Mouse (Mus musculus) MEL (cell line): ENCODE data around the gene S100a4. TPM values are rescaled to one million over a fixed set of nuclear protein-coding genes. Genes with fewer than 3 reads are reported as not detected.

Experiments used
- DNase-seq: peaks from one replicate; pipeline ENCODE4 v3.0.0; 2011; ENCODE audit warnings: low read depth, low spot score
- H3K27ac ChIP-seq: 2 replicates; pipeline ENCODE4 v1.5.1; 2012; ENCODE audit warnings: low read depth, mild to moderate bottlenecking, control low read depth, low read length, moderate library complexity; ENCODE audit not compliant: control insufficient read depth
- H3K27me3 ChIP-seq, 2 experiments: fragments of 150-350 bp in 1 of 2; sonication (generic) in 1 of 2; 2 replicates each; pipeline ENCODE4 v1.6.1; 2012; ENCODE audit warnings: low read length in 2 of 2, mild to moderate bottlenecking in 2 of 2, improper control_type of control experiment in 1 of 2, moderate library complexity in 1 of 2; ENCODE audit not compliant: insufficient read depth in 2 of 2, control insufficient read depth in 1 of 2
- H3K36me3 ChIP-seq, 2 experiments: 2 replicates each; pipeline ENCODE4 v1.6.1; 2012 to 2014; ENCODE audit warnings: low read length in 2 of 2, improper control_type of control experiment in 1 of 2, inconsistent platforms in 1 of 2, mild to moderate bottlenecking in 1 of 2; ENCODE audit not compliant: insufficient read depth in 2 of 2, control insufficient read depth in 1 of 2
- H3K4me1 ChIP-seq, 2 experiments: fragments of 150-350 bp in 1 of 2; sonication (generic) in 1 of 2; 2 replicates each; pipeline ENCODE4 v1.6.1; 2012; ENCODE audit warnings: low read length in 2 of 2, improper control_type of control experiment in 1 of 2, mild to moderate bottlenecking in 1 of 2; ENCODE audit not compliant: insufficient read depth in 2 of 2, control insufficient read depth in 1 of 2
- H3K4me3 ChIP-seq, 2 experiments: fragments of 150-350 bp in 1 of 2; sonication (generic) in 1 of 2; 2 replicates each; pipeline ENCODE4 v1.5.1; 2012; ENCODE audit warnings: low read depth in 2 of 2, low read length in 2 of 2, mild to moderate bottlenecking in 2 of 2, moderate library complexity in 2 of 2, control low read depth in 1 of 2, improper control_type of control experiment in 1 of 2; ENCODE audit not compliant: control insufficient read depth in 1 of 2, insufficient read depth in 1 of 2
- H3K79me2 ChIP-seq: 2 replicates; pipeline ENCODE4 v1.6.1; 2012; ENCODE audit warnings: mild to moderate bottlenecking, low read length, moderate library complexity; ENCODE audit not compliant: control insufficient read depth, poor library complexity, insufficient read depth
- H3K9ac ChIP-seq: 2 replicates; pipeline ENCODE4 v1.6.1; 2012; ENCODE audit warnings: low read depth, mild to moderate bottlenecking, control low read depth, low read length, moderate library complexity; ENCODE audit not compliant: control insufficient read depth, poor library complexity, severe bottlenecking
- H3K9me3 ChIP-seq: fragments of 150-350 bp; sonication (generic); replicated peaks from 2 replicates; pipeline ENCODE4 v1.6.1; 2012; ENCODE audit warnings: mild to moderate bottlenecking, low read length, improper control_type of control experiment, moderate library complexity; ENCODE audit not compliant: insufficient read depth
- BHLHE40 ChIP-seq: IDR thresholded peaks from 2 replicates; pipeline ENCODE4 v1.6.1; 2012; ENCODE audit warnings: low read depth, mild to moderate bottlenecking, inconsistent platforms, low read length, improper control_type of control experiment, borderline replicate concordance
- CHD2 ChIP-seq: IDR thresholded peaks from 2 replicates; pipeline ENCODE4 v1.6.1; 2011; ENCODE audit warnings: low read length, improper control_type of control experiment
- ELF1 ChIP-seq: IDR thresholded peaks from 2 replicates; pipeline ENCODE4 v1.6.1; 2014; ENCODE audit warnings: low read depth, mild to moderate bottlenecking, inconsistent platforms, low read length, improper control_type of control experiment, moderate library complexity
- ETS1 ChIP-seq: IDR thresholded peaks from 2 replicates; pipeline ENCODE4 v1.6.1; 2012; ENCODE audit warnings: low read depth, mild to moderate bottlenecking, inconsistent platforms, low read length, improper control_type of control experiment, moderate library complexity
- GATA1 ChIP-seq: IDR thresholded peaks from 2 replicates; pipeline ENCODE4 v1.6.1; 2011; ENCODE audit warnings: low read depth, low read length, improper control_type of control experiment
- HCFC1 ChIP-seq: IDR thresholded peaks from 2 replicates; pipeline ENCODE4 v1.6.1; 2012; ENCODE audit warnings: low read depth, mild to moderate bottlenecking, inconsistent platforms, low read length, improper control_type of control experiment, moderate library complexity
- KAT2A ChIP-seq: conservative IDR thresholded peaks from 2 replicates; pipeline ENCODE4 v1.6.1; 2012; ENCODE audit warnings: low read depth, low read length, improper control_type of control experiment, inconsistent platforms
- MAFK ChIP-seq: IDR thresholded peaks from 2 replicates; pipeline ENCODE4 v1.6.1; 2011; ENCODE audit warnings: low read depth, mild to moderate bottlenecking, low read length, improper control_type of control experiment, borderline replicate concordance
- MEF2A ChIP-seq: IDR thresholded peaks from 2 replicates; pipeline ENCODE4 v1.6.1; 2014; ENCODE audit warnings: low read depth, mild to moderate bottlenecking, inconsistent platforms, low read length, improper control_type of control experiment; ENCODE audit not compliant: poor library complexity, insufficient replicate concordance, severe bottlenecking; ENCODE audit errors: extremely low read depth
- MXI1 ChIP-seq: IDR thresholded peaks from 2 replicates; pipeline ENCODE4 v1.6.1; 2011; ENCODE audit warnings: mild to moderate bottlenecking, low read depth, low read length, improper control_type of control experiment
- MYC ChIP-seq: IDR thresholded peaks from 2 replicates; pipeline ENCODE4 v1.6.1; 2011; ENCODE audit warnings: low read depth, mild to moderate bottlenecking, low read length, improper control_type of control experiment, moderate library complexity
- NELFE ChIP-seq: IDR thresholded peaks from 2 replicates; pipeline ENCODE4 v1.6.1; 2011; ENCODE audit warnings: low read depth, low read length, improper control_type of control experiment
- POLR2AphosphoS2 ChIP-seq: IDR thresholded peaks from 2 replicates; pipeline ENCODE4 v1.6.1; 2011; ENCODE audit warnings: low read length, improper control_type of control experiment
- POLR2AphosphoS5 ChIP-seq: IDR thresholded peaks from 2 replicates; pipeline ENCODE4 v1.6.1; 2012; ENCODE audit warnings: low read depth, borderline replicate concordance, mild to moderate bottlenecking, inconsistent platforms, low read length, moderate library complexity, mixed read lengths
- RCOR1 ChIP-seq: IDR thresholded peaks from 2 replicates; pipeline ENCODE4 v1.6.1; 2012; ENCODE audit warnings: low read depth, mild to moderate bottlenecking, inconsistent platforms, low read length, improper control_type of control experiment
- SMC3 ChIP-seq: IDR thresholded peaks from 2 replicates; pipeline ENCODE4 v1.6.1; 2011; ENCODE audit warnings: low read depth, low read length, improper control_type of control experiment
- UBTF ChIP-seq: IDR thresholded peaks from 2 replicates; pipeline ENCODE4 v1.6.1; 2012; ENCODE audit warnings: low read depth, mild to moderate bottlenecking, inconsistent platforms, low read length, improper control_type of control experiment, moderate library complexity, borderline replicate concordance; ENCODE audit not compliant: insufficient read depth
- USF1 ChIP-seq: IDR thresholded peaks from 2 replicates; pipeline ENCODE4 v1.6.1; 2014; ENCODE audit warnings: low read depth, mild to moderate bottlenecking, inconsistent platforms, low read length, improper control_type of control experiment, moderate library complexity
- ZC3H11A ChIP-seq: IDR thresholded peaks from 2 replicates; pipeline ENCODE4 v1.6.1; 2012; ENCODE audit warnings: low read depth, mild to moderate bottlenecking, inconsistent platforms, low read length, improper control_type of control experiment
- ZNF384 ChIP-seq: IDR thresholded peaks from 2 replicates; pipeline ENCODE4 v1.6.1; 2012; ENCODE audit warnings: low read depth, mild to moderate bottlenecking, inconsistent platforms, low read length, improper control_type of control experiment
- polyA plus RNA-seq, 2 experiments: library from polyadenylated mRNA; stranded (reverse) in 1 of 2; unstranded in 1 of 2; fragments of >175 nt in 1 of 2; fragments of >200 nt in 1 of 2; gene quantifications; 2 replicates each; pipeline versions ENCODE4 v1.2.1 to v1.2.4; 2012; ENCODE audit warnings: low replicate concordance in 2 of 2, low read depth in 1 of 2; ENCODE audit not compliant: insufficient read length in 2 of 2, insufficient read depth in 1 of 2, missing spikeins in 1 of 2
- total RNA-seq: library from RNA; depleted of rRNA; stranded (reverse); fragments of 300-350 nt; gene quantifications from 2 replicates; pipeline ENCODE4 v1.2.3, GENCODE M21; 2012

S100a4 gene
- total and polyA plus RNA-seq, 3 experiments = 0.73 to 2.3 TPM; not detected in 1

- Histone ChIP-seq H3K9me3 (no peaks in the 10 kb centered on the region), H3K9ac (no peak overlapping the region), H3K27ac (no peak overlapping the region), H3K27me3 (peaks cover 11% of the 10 kb centered on the region in 2 experiments), H3K79me2 (no peaks in the 10 kb centered on the region), H3K4me3 (no peak overlapping the region), H3K36me3 (peaks cover 0 to 9% of the 10 kb centered on the region in 2 experiments; a peak in 2 of 4 replicates), H3K4me1 (peaks cover 0 to 20% of the 10 kb centered on the region in 2 experiments; a peak in 2 of 4 replicates)
- TF ChIP-seq ZNF384 (no peak), POLR2AphosphoS2 (no peak), MXI1 (no peak), ETS1 (no peak), MAFK (no peak), KAT2A (no peak), MYC (no peak), RCOR1 (no peak), UBTF (no peak), ELF1 (no peak), ZC3H11A (no peak), BHLHE40 (no peak), CHD2 (no peak), HCFC1 (no peak), POLR2AphosphoS5 (no peak), NELFE (no peak), GATA1 (no peak)
- no peak for DNase-seq
Observed at GRCm38 (mm10) chr3:90582556-90582955, 21.0 kb upstream of the S100a4 start.

- Histone ChIP-seq H3K9ac (no peak overlapping the region), H3K79me2 (no peaks in the 10 kb centered on the region), H3K27ac (no peak overlapping the region), H3K4me3 (no peak overlapping the region), H3K4me1 (peaks cover 0 to 28% of the 10 kb centered on the region in 2 experiments; a peak in 2 of 4 replicates), H3K36me3 (peaks cover 0 to 9% of the 10 kb centered on the region in 2 experiments; a peak in 2 of 4 replicates), H3K27me3 (peaks cover 5 to 9% of the 10 kb centered on the region in 2 experiments; a peak in 3 of 4 replicates), H3K9me3 (no peaks in the 10 kb centered on the region)
- TF ChIP-seq ELF1 = no peak
- TF ChIP-seq SMC3 = no peak
- TF ChIP-seq MEF2A = no peak
- no peak for TF ChIP-seq USF1
- no peak for TF ChIP-seq ZNF384
- no peak for DNase-seq
Observed at GRCm38 (mm10) chr3:90583893-90584292, 19.7 kb upstream of the S100a4 start.
